Mouse (Mus musculus): ENCODE data around the gene Dnah17.
A peak's percentile ranks its signal among the peaks of the same experiment; 100 is the strongest.

Gene Dnah17

GRCm38 (mm10) chr11:118130534-118130933, at the start of gene Dnah17:
Gene Dnah17 (minus strand): TSS chr11:118130634.
- no peak for DNase-seq

GRCm38 (mm10) chr11:118180199-118180598, 49.8 kb upstream of the Dnah17 start:
- DNase-seq, result peak; percentile 59 to 60

GRCm38 (mm10) chr11:118178236-118178635, 47.8 kb upstream of the Dnah17 start:
- DNase-seq, result no peak

GRCm38 (mm10) chr11:118174752-118175151, 44.3 kb upstream of the Dnah17 start:
- DNase-seq, result no peak

- no peak for DNase-seq
These were observed 42.3 kb upstream of the Dnah17 start for GRCm38 (mm10) chr11:118172768-118173167.

GRCm38 (mm10) chr11:118170333-118170732, 39.9 kb upstream of the Dnah17 start:
- no peak for DNase-seq

GRCm38 (mm10) chr11:118168714-118169113, 38.3 kb upstream of the Dnah17 start:
- no peak for DNase-seq

- DNase-seq, result no peak
These were observed 36.2 kb upstream of the Dnah17 start for GRCm38 (mm10) chr11:118166626-118167025.

- no peak for DNase-seq
These were observed 35.2 kb upstream of the Dnah17 start for GRCm38 (mm10) chr11:118165681-118166080.

- DNase-seq, result no peak
These were observed 34.1 kb upstream of the Dnah17 start for GRCm38 (mm10) chr11:118164566-118164965.

- peak; percentile 52 to 59 for DNase-seq
These were observed 31.8 kb upstream of the Dnah17 start for GRCm38 (mm10) chr11:118162245-118162644.

- no peak for DNase-seq
These were observed 30.8 kb upstream of the Dnah17 start for GRCm38 (mm10) chr11:118161240-118161639.

- DNase-seq, result no peak
These were observed 30.3 kb upstream of the Dnah17 start for GRCm38 (mm10) chr11:118160763-118161162.

GRCm38 (mm10) chr11:118158753-118159152, 28.3 kb upstream of the Dnah17 start:
- DNase-seq, result no peak

- peak; percentile 95 to 98 for DNase-seq
These were observed 26.1 kb upstream of the Dnah17 start for GRCm38 (mm10) chr11:118156480-118157060.

GRCm38 (mm10) chr11:118152964-118153363, 22.5 kb upstream of the Dnah17 start:
- DNase-seq, result no peak

GRCm38 (mm10) chr11:118151423-118152180, 21.2 kb upstream of the Dnah17 start:
- DNase-seq, result peak; percentile 67 to 69

- no peak for DNase-seq
These were observed 19.8 kb upstream of the Dnah17 start for GRCm38 (mm10) chr11:118150115-118150701.

- DNase-seq, result peak in 1 of 2 experiments; percentile 42
These were observed 17.6 kb upstream of the Dnah17 start for GRCm38 (mm10) chr11:118147877-118148637.

- no peak for DNase-seq
These were observed 16.0 kb upstream of the Dnah17 start for GRCm38 (mm10) chr11:118146446-118146845.

- peak; percentile 90 for DNase-seq
These were observed 15.4 kb upstream of the Dnah17 start for GRCm38 (mm10) chr11:118145771-118146351.

GRCm38 (mm10) chr11:118145092-118145491, 14.7 kb upstream of the Dnah17 start:
- DNase-seq, result no peak

- DNase-seq, result peak in 1 of 2 experiments; percentile 47
These were observed 13.3 kb upstream of the Dnah17 start for GRCm38 (mm10) chr11:118143731-118144130.

Measured in B cell, adult 2 months (primary cell).